Mouse (Mus musculus): ENCODE measurements around the gene Med27. TPM values are rescaled to one million over a fixed set of nuclear protein-coding genes. Genes with fewer than 3 reads are reported as not detected.

Gene Med27
- polyA plus RNA-seq, 1 experiment from 2014 or later: 42.8 TPM

- DNase-seq (ENCODE audit: low spot score): no peak
- Histone ChIP-seq H3K4me1 (replicated peaks; ENCODE audit: control insufficient read depth, insufficient read depth, low read length) (0 out of 2 replicates have a peak, but pooled peaks cover 4% of the 10 kb centered on the region), H3K27me3 (replicated peaks; ENCODE audit: control insufficient read depth, insufficient read depth, low read length) (no peaks in the 10 kb centered on the region), H3K36me3 (ENCODE audit: control insufficient read depth, insufficient read depth, low read length) (no peaks in the 10 kb centered on the region), H3K4me2 (no peak overlapping the region), H3K27ac (ENCODE audit: low read depth, low read length) (no peak overlapping the region), H3K4me3 (ENCODE audit: low read depth, low read length) (no peak overlapping the region), H3K9me3 (ENCODE audit: control insufficient read depth, low read length) (no peaks in the 10 kb centered on the region), H3K9ac (ENCODE audit: low read depth, low read length) (no peak overlapping the region)
- WGBS: 67% methylated on average over 9 of the region's 9 CpGs
- ATAC-seq (replicated peaks; ENCODE audit: low FRiP score): no peak
These were observed 57.3 kb downstream of the Med27 start for GRCm38 (mm10) chr2:29403799-29404530.

- WGBS: 83% methylated on average over 10 of the region's 10 CpGs
- ATAC-seq (replicated peaks; ENCODE audit: low FRiP score) (no peak), DNase-seq (ENCODE audit: low spot score) (no peak)
- Histone ChIP-seq H3K27ac (ENCODE audit: low read depth, low read length) (no peak overlapping the region), H3K4me1 (replicated peaks; ENCODE audit: control insufficient read depth, insufficient read depth, low read length) (0 out of 2 replicates have a peak, but pooled peaks cover 4% of the 10 kb centered on the region), H3K36me3 (ENCODE audit: control insufficient read depth, insufficient read depth, low read length) (no peaks in the 10 kb centered on the region), H3K9me3 (ENCODE audit: control insufficient read depth, low read length) (no peaks in the 10 kb centered on the region), H3K4me3 (ENCODE audit: low read depth, low read length) (no peak overlapping the region), H3K9ac (ENCODE audit: low read depth, low read length) (no peak overlapping the region), H3K4me2 (no peak overlapping the region), H3K27me3 (replicated peaks; ENCODE audit: control insufficient read depth, insufficient read depth, low read length) (no peaks in the 10 kb centered on the region)
These were observed 58.3 kb downstream of the Med27 start for GRCm38 (mm10) chr2:29404931-29405330.

GRCm38 (mm10) chr2:29405848-29406247 lies 59.2 kb downstream of the Med27 start:
- 56% methylated on average over 2 of the region's 2 CpGs for WGBS
- no peak overlapping the region for H3K4me3 ChIP-seq (ENCODE audit: low read depth, low read length)
- ATAC-seq (replicated peaks; ENCODE audit: low FRiP score) (no peak), DNase-seq (ENCODE audit: low spot score) (no peak)
- H3K4me1 ChIP-seq (replicated peaks; ENCODE audit: control insufficient read depth, insufficient read depth, low read length): 0 out of 2 replicates have a peak, but pooled peaks cover 4% of the 10 kb centered on the region
- no peak overlapping the region for H3K4me2 ChIP-seq
- H3K27ac ChIP-seq (ENCODE audit: low read depth, low read length): no peak overlapping the region
- no peaks in the 10 kb centered on the region for H3K9me3 ChIP-seq (ENCODE audit: control insufficient read depth, low read length)
- no peak overlapping the region for H3K9ac ChIP-seq (ENCODE audit: low read depth, low read length)
- no peaks in the 10 kb centered on the region for H3K36me3 ChIP-seq (ENCODE audit: control insufficient read depth, insufficient read depth, low read length)
- no peaks in the 10 kb centered on the region for H3K27me3 ChIP-seq (replicated peaks; ENCODE audit: control insufficient read depth, insufficient read depth, low read length)

GRCm38 (mm10) chr2:29407350-29407749 lies 60.7 kb downstream of the Med27 start:
- ATAC-seq (replicated peaks; ENCODE audit: low FRiP score) (no peak), DNase-seq (ENCODE audit: low spot score) (no peak)
- Histone ChIP-seq H3K36me3 (ENCODE audit: control insufficient read depth, insufficient read depth, low read length) (no peaks in the 10 kb centered on the region), H3K27me3 (replicated peaks; ENCODE audit: control insufficient read depth, insufficient read depth, low read length) (no peaks in the 10 kb centered on the region), H3K9me3 (ENCODE audit: control insufficient read depth, low read length) (no peaks in the 10 kb centered on the region), H3K4me3 (ENCODE audit: low read depth, low read length) (no peak overlapping the region), H3K4me1 (replicated peaks; ENCODE audit: control insufficient read depth, insufficient read depth, low read length) (0 out of 2 replicates have a peak, but pooled peaks cover 4% of the 10 kb centered on the region), H3K4me2 (no peak overlapping the region), H3K9ac (ENCODE audit: low read depth, low read length) (no peak overlapping the region), H3K27ac (ENCODE audit: low read depth, low read length) (no peak overlapping the region)
- WGBS: 79% methylated on average over 3 of the region's 3 CpGs

GRCm38 (mm10) chr2:29407764-29408163 lies 61.1 kb downstream of the Med27 start:
- H3K4me2 ChIP-seq: no peak overlapping the region
- no peaks in the 10 kb centered on the region for H3K9me3 ChIP-seq (ENCODE audit: control insufficient read depth, low read length)
- H3K36me3 ChIP-seq (ENCODE audit: control insufficient read depth, insufficient read depth, low read length): no peaks in the 10 kb centered on the region
- no peak for ATAC-seq (replicated peaks; ENCODE audit: low FRiP score)
- 0 out of 2 replicates have a peak, but pooled peaks cover 4% of the 10 kb centered on the region for H3K4me1 ChIP-seq (replicated peaks; ENCODE audit: control insufficient read depth, insufficient read depth, low read length)
- WGBS: 91% methylated on average over 7 of the region's 7 CpGs
- H3K9ac ChIP-seq (ENCODE audit: low read depth, low read length): no peak overlapping the region
- H3K27ac ChIP-seq (ENCODE audit: low read depth, low read length): no peak overlapping the region
- no peak for DNase-seq (ENCODE audit: low spot score)
- no peak overlapping the region for H3K4me3 ChIP-seq (ENCODE audit: low read depth, low read length)
- H3K27me3 ChIP-seq (replicated peaks; ENCODE audit: control insufficient read depth, insufficient read depth, low read length): no peaks in the 10 kb centered on the region

- H3K4me3 ChIP-seq (ENCODE audit: low read depth, low read length): no peak overlapping the region
These were observed 64.3 kb downstream of the Med27 start for GRCm38 (mm10) chr2:29410884-29411283.

GRCm38 (mm10) chr2:29412458-29412857 lies 65.8 kb downstream of the Med27 start:
- H3K27ac ChIP-seq (ENCODE audit: low read depth, low read length): no peak overlapping the region
- H3K4me2 ChIP-seq: no peak overlapping the region
- ATAC-seq (replicated peaks; ENCODE audit: low FRiP score) (no peak), DNase-seq (ENCODE audit: low spot score) (no peak)
- H3K36me3 ChIP-seq (ENCODE audit: control insufficient read depth, insufficient read depth, low read length): no peaks in the 10 kb centered on the region
- no peaks in the 10 kb centered on the region for H3K9me3 ChIP-seq (ENCODE audit: control insufficient read depth, low read length)
- 76% methylated on average over 3 of the region's 3 CpGs for WGBS
- H3K27me3 ChIP-seq (replicated peaks; ENCODE audit: control insufficient read depth, insufficient read depth, low read length): no peaks in the 10 kb centered on the region
- no peak overlapping the region for H3K4me3 ChIP-seq (ENCODE audit: low read depth, low read length)
- no peak overlapping the region for H3K9ac ChIP-seq (ENCODE audit: low read depth, low read length)
- H3K4me1 ChIP-seq (replicated peaks; ENCODE audit: control insufficient read depth, insufficient read depth, low read length): 0 out of 2 replicates have a peak, but pooled peaks cover 3% of the 10 kb centered on the region

More at GRCm38 (mm10) chr2:29410884-29411283, 64.3 kb downstream of the Med27 start:
- Histone ChIP-seq H3K4me1 (replicated peaks; ENCODE audit: control insufficient read depth, insufficient read depth, low read length) (0 out of 2 replicates have a peak, but pooled peaks cover 7% of the 10 kb centered on the region), H3K9me3 (ENCODE audit: control insufficient read depth, low read length) (no peaks in the 10 kb centered on the region), H3K27ac (ENCODE audit: low read depth, low read length) (no peak overlapping the region), H3K36me3 (ENCODE audit: control insufficient read depth, insufficient read depth, low read length) (no peaks in the 10 kb centered on the region), H3K4me2 (no peak overlapping the region), H3K27me3 (replicated peaks; ENCODE audit: control insufficient read depth, insufficient read depth, low read length) (no peaks in the 10 kb centered on the region), H3K9ac (ENCODE audit: low read depth, low read length) (no peak overlapping the region)
- ATAC-seq (replicated peaks; ENCODE audit: low FRiP score): no peak
- DNase-seq (ENCODE audit: low spot score): no peak
- WGBS: 93% methylated on average over 7 of the region's 7 CpGs

GRCm38 (mm10) chr2:29413259-29413993 lies 66.8 kb downstream of the Med27 start:
- no peak overlapping the region for H3K27ac ChIP-seq (ENCODE audit: low read depth, low read length)
- H3K4me2 ChIP-seq: no peak overlapping the region
- no peaks in the 10 kb centered on the region for H3K9me3 ChIP-seq (ENCODE audit: control insufficient read depth, low read length)
- H3K27me3 ChIP-seq (replicated peaks; ENCODE audit: control insufficient read depth, insufficient read depth, low read length): no peaks in the 10 kb centered on the region
- no peak overlapping the region for H3K4me3 ChIP-seq (ENCODE audit: low read depth, low read length)
- ATAC-seq (replicated peaks; ENCODE audit: low FRiP score) (no peak), DNase-seq (ENCODE audit: low spot score) (no peak)
- WGBS: 71% methylated on average over 13 of the region's 13 CpGs
- H3K36me3 ChIP-seq (ENCODE audit: control insufficient read depth, insufficient read depth, low read length): no peaks in the 10 kb centered on the region
- H3K9ac ChIP-seq (ENCODE audit: low read depth, low read length): no peak overlapping the region
- 0 out of 2 replicates have a peak, but pooled peaks cover 3% of the 10 kb centered on the region for H3K4me1 ChIP-seq (replicated peaks; ENCODE audit: control insufficient read depth, insufficient read depth, low read length)
